Comparison of ENCODE assay signal across 8 mouse cellular contexts in the genomic region with DNA sequence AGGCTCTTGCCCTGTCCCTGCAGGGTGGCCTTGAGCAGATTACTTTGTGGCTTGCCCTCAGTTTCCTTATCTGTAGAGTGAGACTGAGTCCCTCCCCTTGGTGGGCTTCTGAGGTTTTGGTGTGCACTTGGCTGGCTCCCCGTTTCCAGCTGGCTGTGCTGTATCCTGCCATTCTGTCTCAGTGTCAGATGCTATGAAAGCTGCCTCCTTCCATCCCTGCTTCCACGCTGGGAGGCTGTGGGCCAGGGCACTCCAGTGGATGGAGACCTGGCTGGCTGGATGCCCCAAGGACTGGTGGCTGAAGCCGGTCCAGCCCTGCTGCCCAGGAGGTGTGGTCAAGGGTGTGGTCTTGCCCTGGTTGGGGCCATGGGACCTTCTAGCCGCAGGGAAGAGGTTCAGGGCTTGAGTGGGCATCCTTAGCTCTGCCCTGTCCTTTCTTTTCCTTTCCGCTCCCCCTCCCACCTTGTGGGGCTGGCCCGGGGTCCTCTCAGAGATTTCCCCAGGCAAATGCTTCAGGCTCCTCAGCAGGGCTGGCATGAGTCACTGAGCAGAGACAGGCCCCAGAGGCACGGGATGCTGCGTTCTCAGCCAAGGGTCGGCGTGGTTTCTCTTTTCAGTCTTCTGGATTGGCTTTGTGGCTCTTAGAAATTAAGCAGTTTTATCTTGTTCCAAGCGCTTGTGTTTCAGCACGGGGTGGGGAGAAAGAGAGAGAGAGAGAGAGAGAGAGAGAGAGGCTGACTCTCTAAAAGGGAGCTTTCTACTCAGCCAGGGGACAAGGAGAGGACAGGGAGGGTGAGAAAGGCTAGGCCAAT. TPM values are rescaled to one million over a fixed set of nuclear protein-coding genes. Genes with fewer than 3 reads are reported as not detected.
A peak's percentile ranks its signal among the peaks of the same experiment; 100 is the strongest.
DNase-seq lines count a peak whose midpoint lies in the region; ATAC-seq and TF ChIP-seq lines count a peak whose summit lies in the region.

No protein-coding gene starts in this region.

- no peak overlapping the region for H3K4me3 ChIP-seq in liver, postnatal 0 days (ENCODE audit: low read depth, low read length)
- peak overlapping the region; percentile 21; the same call in 1 of the 2 replicates for H3K4me3 ChIP-seq in embryonic facial prominence, embryonic 10.5 days
- no peak overlapping the region for H3K4me3 ChIP-seq in limb, embryonic 13.5 days

- WGBS in liver, postnatal 0 days (ENCODE audit: insufficient replicate concordance) = 37% methylated on average over 11 of the region's 12 CpGs
- 52% methylated on average over 12 of the region's 12 CpGs for WGBS in embryonic facial prominence, embryonic 10.5 days
- WGBS in limb, embryonic 13.5 days = 41% methylated on average over 12 of the region's 12 CpGs

- 0 out of 2 replicates have a peak overlapping the region, but pooled peaks have one; percentile 16 for H3K9ac ChIP-seq in liver, postnatal 0 days (replicated peaks)
- peak overlapping the region; percentile 36 for H3K9ac ChIP-seq in limb, embryonic 13.5 days

- no peak for DNase-seq in liver, postnatal 0 days
- no peak for DNase-seq in liver
- no peak for DNase-seq in embryonic facial prominence, embryonic 10.5 days (ENCODE audit: low spot score)
- DNase-seq in retina, postnatal 1 day = no peak
- DNase-seq in left cerebral cortex, postnatal 14 days (ENCODE audit: low spot score in 2 of 2) = no peak

- no peaks in the 10 kb centered on the region for H3K9me3 ChIP-seq in liver, postnatal 0 days (ENCODE audit: low read length)
- no peaks in the 10 kb centered on the region for H3K9me3 ChIP-seq in embryonic facial prominence, embryonic 10.5 days
- H3K9me3 ChIP-seq in limb, embryonic 13.5 days = no peaks in the 10 kb centered on the region

- intact Hi-C loops in left cerebral cortex, postnatal 14 days (cut with DNase I) = loop anchor here (5.0 kb wide), 1 partner anchor 72 kb away; no protein-coding TSS in a partner anchor

- H3K4me1 ChIP-seq in liver, postnatal 0 days (ENCODE audit: insufficient read depth) = peaks cover 25% of the 10 kb centered on the region; the same call in 1 of the 2 replicates
- H3K4me1 ChIP-seq in embryonic facial prominence, embryonic 10.5 days = peaks cover 58% of the 10 kb centered on the region
- peaks cover 50% of the 10 kb centered on the region for H3K4me1 ChIP-seq in limb, embryonic 13.5 days

- TF ChIP-seq EP300 in liver, postnatal 0 days (IDR thresholded peaks at IDR 0.05; ENCODE audit: low read depth) = no peak

- H3K36me3 ChIP-seq in liver, postnatal 0 days (replicated peaks; ENCODE audit: insufficient read depth, low read length) = no peaks in the 10 kb centered on the region
- H3K36me3 ChIP-seq in embryonic facial prominence, embryonic 10.5 days (replicated peaks) = 0 out of 2 replicates have a peak, but pooled peaks cover 1% of the 10 kb centered on the region
- peaks cover 8% of the 10 kb centered on the region; the same call in 1 of the 2 replicates for H3K36me3 ChIP-seq in limb, embryonic 13.5 days

- no peak overlapping the region for H3K4me2 ChIP-seq in liver, postnatal 0 days (ENCODE audit: low read depth, low read length)
- peak overlapping the region; percentile 74 for H3K4me2 ChIP-seq in limb, embryonic 13.5 days (replicated peaks)

- no peak for ATAC-seq in liver, postnatal 0 days
- ATAC-seq in hematopoietic stem cell, adult 5-6 weeks (replicated peaks in 1 of 2; ENCODE audit: insufficient read depth in 1 of 2, low FRiP score in 2 of 2, low TSS enrichment in 1 of 2, low read depth in 1 of 2, poor library complexity in 2 of 2, severe bottlenecking in 2 of 2) = 0 out of 4 replicates have a peak, but pooled peaks have one; percentile 7 to 18
- ATAC-seq in limb, embryonic 13.5 days (ENCODE audit: low FRiP score, low read depth) = no peak
- ATAC-seq in CD4-positive, CD25-positive, alpha-beta regulatory T cell, adult 4 months = no peak

- no peaks in the 10 kb centered on the region for H3K27me3 ChIP-seq in liver, postnatal 0 days (ENCODE audit: insufficient read depth, low read length)
- H3K27me3 ChIP-seq in embryonic facial prominence, embryonic 10.5 days (replicated peaks; ENCODE audit: low read depth, poor library complexity, severe bottlenecking) = peaks cover 22% of the 10 kb centered on the region; the same call in 1 of the 2 replicates
- H3K27me3 ChIP-seq in limb, embryonic 13.5 days = no peaks in the 10 kb centered on the region

- TF ChIP-seq CTCF in liver, postnatal 0 days (IDR thresholded peaks at IDR 0.05; ENCODE audit: low read depth) = no peak

- H3K27ac ChIP-seq in liver, postnatal 0 days (ENCODE audit: low read depth) = no peak overlapping the region
- H3K27ac ChIP-seq in embryonic facial prominence, embryonic 10.5 days (replicated peaks) = peak overlapping the region; percentile 58
- peak overlapping the region; percentile 39; the same call in 1 of the 2 replicates for H3K27ac ChIP-seq in limb, embryonic 13.5 days

RNA-seq across cellular contexts. Expression of gene Sept9, which starts 35.8 kb away (rescaled TPM):
- polyA plus RNA-seq in liver, postnatal 0 days (2015; fragmentation: Nextera tagmentation; extraction: Ambion mirVana) = 30.8 and 34.5 TPM in 2 replicates
- 255 TPM in 2 replicates for polyA plus RNA-seq in embryonic facial prominence, embryonic 10.5 days (2016; fragmentation: Nextera tagmentation; extraction: Ambion mirVana)
- 149 and 171 TPM in 2 replicates for total RNA-seq in hematopoietic stem cell, adult 5-6 weeks (2017)
- 170 and 179 TPM in 2 replicates for polyA plus RNA-seq in limb, embryonic 13.5 days (2015; fragmentation: Nextera tagmentation; extraction: Ambion mirVana)
- polyA plus RNA-seq in CD4-positive, CD25-positive, alpha-beta regulatory T cell, adult 4 months (2017; shearing (Covaris generic)) = 100 to 1,000 TPM; 277 to 424 TPM
- 10 to 100 TPM; 62.1 to 70.5 TPM for total RNA-seq in left cerebral cortex, postnatal 14 days (2021)

Comparison
In these comparisons a context has a peak if more than half of its experiments do, and no peak if none do; other contexts are left out.
1. ATAC-seq: peak in hematopoietic stem cell, adult 5-6 weeks (2 of 2); none in liver, postnatal 0 days (single experiment), limb, embryonic 13.5 days (single experiment) and CD4-positive, CD25-positive, alpha-beta regulatory T cell, adult 4 months (single experiment).